Mouse (Mus musculus): ENCODE measurements at regions not wholly inside any gene's neighbourhood (a gene's known extent, or its start where the extent isn't known, plus 50 kb on each side); places are given as distances from the start of the nearest gene placed in this dataset.
"Not testable (repeated sequence)": the region's sequence is repeated elsewhere in the genome, so short reads cannot be mapped to it uniquely, and the experiment has no call there.

DNA sequence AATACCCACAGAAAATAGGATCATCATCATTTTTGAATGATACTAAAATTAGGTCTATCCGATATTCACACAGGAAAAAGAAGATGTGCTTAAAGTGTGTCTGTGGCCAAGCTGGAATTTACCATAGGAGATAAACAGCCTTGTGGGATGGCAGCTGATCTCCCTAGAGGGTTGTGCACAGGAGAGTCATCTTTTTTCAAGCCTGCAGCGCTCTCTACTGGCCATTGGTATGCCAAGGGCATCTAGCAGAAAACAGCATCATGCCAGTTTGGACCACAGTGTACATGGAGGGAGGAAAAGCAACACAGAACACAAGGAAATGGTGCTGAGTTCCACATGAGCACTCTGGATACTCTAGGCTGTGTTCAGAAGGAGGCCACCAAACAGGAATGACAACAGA, 74.1 kb upstream of the Diaph3 start:
- peak; percentile 2 for DNase-seq (ENCODE audit: low spot score)

DNA sequence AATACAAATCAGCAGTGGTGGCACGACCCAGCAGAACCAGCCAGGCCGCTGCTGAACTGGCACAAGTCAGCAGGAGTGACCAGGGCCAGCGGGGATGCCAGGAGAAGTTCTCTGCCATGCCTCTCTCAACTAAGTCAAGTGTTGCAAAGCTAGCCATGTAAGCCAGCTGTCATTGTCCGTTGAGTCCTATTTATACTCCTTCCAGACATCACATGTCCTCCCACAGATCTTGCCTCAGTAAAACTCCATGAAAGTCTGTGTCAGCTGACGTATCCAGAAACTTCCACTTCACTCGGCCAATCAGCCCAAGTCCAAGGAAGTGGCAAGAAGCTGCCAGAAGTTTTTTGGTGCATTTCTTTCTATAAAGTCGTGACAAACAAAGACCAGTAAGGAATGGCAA, 76.0 kb upstream of the Diaph3 start:
- no peak for DNase-seq (ENCODE audit: low spot score)

DNA sequence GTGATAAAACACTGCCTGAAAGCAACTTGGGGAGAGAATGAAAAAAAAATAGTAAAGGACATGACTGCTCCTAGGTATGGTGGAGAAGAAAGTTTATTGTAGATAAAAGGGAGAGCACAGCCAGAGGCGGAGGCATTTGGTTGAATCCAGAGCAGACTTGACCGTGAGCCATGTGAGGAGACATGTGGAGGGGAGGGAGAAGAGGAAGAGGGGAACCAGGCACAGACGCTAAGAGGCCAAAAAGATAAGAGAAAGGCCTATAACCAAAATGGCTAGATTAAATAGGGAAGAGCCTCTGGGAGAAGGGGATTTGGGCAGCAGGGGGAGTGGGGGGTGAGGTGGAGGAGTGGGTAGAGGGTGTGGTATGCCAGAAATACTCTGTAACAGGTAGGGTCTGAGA, 78.9 kb upstream of the Diaph3 start:
- no peak for DNase-seq (ENCODE audit: low spot score)

DNA sequence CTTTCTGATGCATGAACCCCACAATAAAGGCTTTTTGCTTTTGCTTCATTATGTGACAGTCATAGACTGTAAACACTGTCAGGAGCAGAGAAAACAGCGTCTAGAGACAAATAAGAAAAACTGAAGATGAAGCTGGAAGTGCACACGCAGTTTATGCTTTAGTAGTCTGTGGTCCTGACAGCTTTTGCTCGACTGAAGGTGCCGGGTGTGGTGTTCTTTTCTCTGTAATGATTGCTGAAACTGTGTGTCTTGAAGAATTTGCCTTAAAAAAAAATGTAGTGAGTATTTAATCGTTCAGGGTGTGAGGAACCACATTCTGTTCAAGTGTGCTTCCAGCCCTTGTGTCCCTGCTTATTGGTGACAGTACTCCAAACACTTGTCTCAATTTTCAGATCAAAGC, 83.8 kb upstream of the Diaph3 start:
- no peak for DNase-seq (ENCODE audit: low spot score)

DNA sequence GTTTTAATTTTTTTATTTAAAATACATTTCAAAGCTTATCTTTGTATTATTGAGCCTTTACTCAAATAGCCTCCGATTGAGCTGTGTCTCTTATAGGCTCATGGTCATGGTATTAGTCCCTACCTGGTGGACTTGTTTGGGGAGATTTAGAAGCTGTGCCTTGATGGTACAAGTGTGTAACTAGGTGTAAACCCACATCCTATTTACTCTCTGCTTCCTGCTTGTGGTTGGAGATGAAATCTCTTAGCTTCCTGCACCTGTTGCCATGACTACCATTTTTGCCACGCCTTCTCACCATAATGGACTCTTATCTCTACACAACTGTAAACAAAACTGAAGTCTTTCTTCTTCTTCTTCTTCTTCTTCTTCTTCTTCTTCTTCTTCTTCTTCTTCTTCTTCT, 108.2 kb upstream of the Diaph3 start:
- peak; percentile 1 for DNase-seq (ENCODE audit: low spot score)

DNA sequence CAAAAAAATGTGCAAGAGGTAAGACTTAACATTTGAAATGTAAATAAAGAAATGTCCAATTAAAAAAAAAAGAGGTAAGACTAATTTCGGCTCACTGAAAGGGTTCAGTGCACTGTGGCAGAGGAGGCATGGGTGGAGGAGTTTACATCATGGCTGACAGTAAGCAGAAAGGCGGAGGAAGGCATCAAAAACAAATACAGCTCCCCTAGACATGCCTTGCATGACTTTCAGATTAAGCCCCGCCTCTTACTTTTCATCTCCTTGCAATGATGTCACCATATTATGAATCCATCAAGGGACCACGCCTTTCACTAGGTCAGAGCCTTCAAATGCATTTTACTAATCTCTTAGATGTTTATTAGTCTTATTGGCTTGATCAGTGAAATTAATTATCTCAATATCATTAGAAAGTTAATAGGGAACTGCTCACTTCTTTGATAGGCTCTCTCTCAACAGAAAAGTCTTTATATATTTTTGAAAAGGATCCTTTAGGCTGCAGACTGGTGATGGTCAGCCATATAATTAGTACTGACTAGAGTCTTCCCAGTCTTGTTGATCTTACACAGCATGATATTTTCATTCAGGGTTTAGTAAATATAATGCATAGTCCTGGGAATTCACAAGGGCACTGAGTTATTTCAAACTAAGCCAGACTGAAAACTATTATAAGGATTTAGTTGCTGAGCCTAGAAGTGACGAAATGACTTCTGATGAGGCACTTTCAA, 114.6 kb upstream of the Diaph3 start:
- no peak for DNase-seq (ENCODE audit: low spot score)

DNA sequence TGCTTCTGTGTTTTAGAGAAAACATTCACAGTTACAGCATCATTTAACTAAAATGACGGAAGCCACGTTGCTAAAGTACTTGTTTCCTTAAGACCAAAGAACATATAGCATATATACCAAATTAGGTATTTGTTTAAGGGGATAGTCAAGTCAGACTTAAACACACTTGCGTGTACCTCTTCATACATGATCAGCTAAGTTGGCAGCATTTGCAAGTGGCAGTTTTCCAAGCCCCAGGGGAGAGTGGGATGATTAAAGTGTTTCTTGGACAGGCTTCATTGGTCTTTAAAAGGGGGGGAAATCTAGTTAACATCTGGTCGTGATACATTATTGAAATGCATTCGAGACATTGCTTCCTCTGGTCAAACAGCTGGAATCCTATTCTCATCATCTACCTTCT, 120.7 kb upstream of the Diaph3 start:
- DNase-seq (ENCODE audit: low spot score), result no peak

DNA sequence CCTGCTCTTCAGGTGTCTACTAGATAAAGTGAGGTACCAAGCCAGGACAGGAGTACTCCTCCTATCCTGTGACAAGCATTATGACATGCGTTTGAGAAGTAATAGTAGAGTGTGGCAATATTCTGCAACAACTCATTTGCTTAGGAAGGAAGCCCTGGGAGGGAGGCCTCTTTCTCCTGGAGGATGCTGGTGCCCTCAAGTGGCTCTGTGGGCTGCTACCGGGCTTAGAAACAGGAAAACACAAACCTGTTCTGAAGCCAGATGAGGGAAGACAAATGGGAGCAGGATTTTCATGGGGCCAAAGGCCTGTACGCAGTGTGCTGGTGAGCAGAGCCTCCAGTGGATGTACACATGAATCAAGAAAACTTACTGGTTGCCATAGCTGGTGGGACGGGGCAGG, 123.8 kb upstream of the Diaph3 start:
- DNase-seq (ENCODE audit: low spot score), result no peak

DNA sequence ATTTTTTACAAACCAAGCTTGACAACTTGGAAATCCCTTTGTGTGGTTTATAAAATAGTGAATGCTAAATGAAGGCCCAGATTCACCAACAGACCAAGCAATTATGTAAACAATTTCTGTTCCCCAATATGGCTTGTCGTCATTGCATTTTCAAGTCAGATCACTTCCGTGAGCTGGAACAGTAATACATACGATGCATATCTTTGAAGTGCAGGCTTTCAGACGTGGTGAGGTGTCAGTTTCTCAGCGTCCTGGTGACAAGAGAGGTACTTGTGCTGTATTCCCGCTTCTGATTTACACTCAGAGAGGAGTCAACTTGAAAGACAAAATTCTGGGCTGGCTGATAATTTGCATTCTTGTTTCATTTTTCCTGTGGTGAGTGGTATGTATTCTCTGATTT, 125.3 kb upstream of the Diaph3 start:
- no peak for DNase-seq (ENCODE audit: low spot score)

DNA sequence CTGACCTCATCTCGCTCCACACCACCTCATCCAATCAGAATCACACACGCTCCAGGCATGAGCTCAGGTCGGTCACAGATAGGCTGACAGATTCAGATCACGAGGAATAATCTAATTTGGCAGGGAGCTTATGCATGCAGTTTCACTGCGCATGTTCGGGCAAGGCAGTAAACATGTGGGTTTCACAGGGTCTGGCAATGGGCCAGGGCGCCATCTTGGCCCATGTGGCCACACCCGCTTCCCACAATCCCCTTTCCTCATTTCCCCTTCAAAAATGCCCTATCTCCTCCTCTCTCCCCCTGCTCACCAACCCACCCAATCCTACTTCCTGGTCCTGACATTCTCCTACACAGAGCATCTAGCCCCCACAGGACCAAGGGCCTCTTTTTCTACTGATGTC, 127.2 kb upstream of the Tdrd3 start:
- not testable (repeated sequence) for DNase-seq (ENCODE audit: low spot score)

DNA sequence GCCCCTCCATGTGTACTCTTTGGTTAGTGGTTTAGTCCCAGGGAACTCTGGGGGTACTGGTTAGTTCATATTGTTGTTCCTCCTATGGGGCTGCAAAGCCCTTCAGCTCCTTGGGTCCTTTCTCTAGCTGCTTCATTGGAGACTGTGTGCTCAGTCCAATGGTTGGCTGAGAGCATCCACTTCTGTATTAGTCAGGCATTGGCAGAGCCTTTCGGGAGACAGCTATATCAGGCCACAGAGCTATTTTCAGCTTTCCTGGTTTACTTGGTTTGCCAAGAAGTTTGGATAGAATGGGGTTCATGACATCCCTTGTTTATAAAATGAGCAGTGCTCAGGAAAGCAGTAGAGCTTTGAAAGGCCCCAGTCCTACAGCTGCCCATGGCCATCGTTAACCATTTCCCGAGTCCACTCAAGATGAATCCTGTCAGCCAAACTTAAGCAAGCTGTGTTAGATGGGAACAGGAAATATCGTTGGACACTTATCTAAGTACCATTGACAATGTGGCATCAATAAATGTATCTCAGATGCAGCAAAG, 126.7 kb upstream of the Tdrd3 start:
- DNase-seq (ENCODE audit: low spot score), result no peak

DNA sequence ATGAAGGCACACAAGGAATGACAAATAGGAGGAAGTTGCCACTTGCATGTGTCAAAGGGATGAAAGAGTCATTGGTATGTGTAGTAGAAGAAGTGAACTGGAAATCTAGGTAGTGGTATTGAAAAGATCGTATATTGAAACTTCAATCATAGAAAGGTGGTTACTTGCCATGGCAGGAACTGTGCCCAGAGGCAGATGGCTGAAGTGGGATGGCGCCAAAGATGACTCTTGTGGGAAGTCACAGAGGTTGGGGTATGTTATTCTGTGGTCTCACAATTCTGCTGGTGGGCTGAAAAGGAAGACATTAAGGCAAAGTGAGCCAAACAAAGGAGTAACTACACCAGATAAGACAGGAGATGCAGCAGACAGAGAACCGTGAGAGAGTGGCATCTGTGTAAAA, 121.2 kb upstream of the Tdrd3 start:
- DNase-seq (ENCODE audit: low spot score), result no peak

DNA sequence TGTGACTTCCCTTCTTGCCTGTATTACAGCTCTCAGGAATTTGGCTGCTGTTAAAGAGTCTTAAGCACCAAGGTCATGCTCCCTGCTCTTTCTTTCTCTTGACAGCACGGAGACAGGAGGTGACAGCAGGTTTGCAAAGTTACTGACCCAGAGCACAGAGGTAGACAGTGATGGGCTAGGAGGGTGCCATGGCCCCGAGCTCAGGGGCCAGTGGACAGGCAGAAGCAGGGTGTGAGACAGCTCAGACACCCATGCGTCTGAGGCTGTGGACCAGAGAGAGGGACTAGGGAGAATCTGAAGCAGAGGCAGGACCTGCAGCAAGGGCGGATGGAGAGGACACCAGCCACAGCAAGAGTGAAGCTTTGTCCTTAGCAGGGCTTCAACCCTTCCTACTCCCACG, 119.3 kb upstream of the Tdrd3 start:
- DNase-seq (ENCODE audit: low spot score), result no peak

DNA sequence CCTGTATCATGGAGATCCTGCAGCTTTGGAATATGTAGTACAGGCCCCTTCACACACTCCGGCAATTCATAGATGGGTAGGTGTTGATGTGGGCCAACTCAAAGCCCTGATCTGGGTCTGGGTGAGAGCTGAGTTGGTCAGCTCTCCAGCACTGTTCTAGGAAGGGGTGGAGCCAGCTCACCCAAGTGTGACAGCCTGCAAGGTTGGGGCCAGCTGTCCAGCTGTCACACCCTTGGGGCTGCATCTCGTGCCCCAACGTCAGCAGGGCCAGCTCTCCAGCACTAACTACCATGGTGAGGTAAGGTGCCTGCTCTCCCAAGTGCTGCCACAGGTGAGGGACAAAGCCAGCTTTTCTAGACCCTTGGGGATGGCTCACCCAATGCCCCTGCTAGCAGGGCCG, 115.6 kb upstream of the Tdrd3 start:
- no peak for DNase-seq (ENCODE audit: low spot score)

DNA sequence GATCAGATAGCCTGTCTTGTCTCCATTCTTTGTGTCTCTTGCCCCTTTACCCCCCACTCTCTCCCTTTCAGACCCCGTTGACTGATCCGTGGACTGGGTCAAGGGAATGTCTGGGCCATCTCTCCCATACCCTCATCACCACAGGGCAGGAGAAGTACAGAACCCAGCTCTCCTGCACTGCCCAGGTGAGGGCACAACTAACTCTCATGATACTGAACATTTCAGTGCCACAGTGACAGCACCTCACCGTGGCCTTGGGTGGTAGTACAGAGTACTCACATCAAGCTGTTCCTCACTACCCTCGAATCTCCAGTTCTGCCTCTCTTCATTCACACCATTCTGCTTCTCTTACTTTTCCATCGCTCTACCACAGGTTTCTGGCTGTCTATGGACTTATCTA, 114.9 kb upstream of the Tdrd3 start:
- no peak for DNase-seq (ENCODE audit: low spot score)

DNA sequence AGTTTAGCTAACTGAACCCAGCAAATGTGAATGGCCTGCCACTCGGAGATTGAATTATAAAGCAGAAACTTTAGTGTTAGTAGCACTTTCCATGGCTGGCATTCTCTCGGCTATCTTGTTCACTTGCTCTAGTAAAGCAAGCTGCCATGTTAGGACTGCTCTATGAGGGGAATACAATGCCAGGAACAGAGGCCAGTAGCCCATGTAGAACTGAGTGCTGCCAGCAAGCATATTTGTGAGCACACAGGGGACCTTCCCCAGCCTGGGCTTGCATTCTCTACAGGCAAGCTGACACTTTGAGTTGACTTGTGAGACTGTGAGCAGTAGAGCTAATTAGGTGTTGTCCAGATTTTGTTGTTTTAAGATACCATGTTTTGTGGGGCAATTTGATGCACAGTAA, 111.0 kb upstream of the Tdrd3 start:
- no peak for DNase-seq (ENCODE audit: low spot score)

DNA sequence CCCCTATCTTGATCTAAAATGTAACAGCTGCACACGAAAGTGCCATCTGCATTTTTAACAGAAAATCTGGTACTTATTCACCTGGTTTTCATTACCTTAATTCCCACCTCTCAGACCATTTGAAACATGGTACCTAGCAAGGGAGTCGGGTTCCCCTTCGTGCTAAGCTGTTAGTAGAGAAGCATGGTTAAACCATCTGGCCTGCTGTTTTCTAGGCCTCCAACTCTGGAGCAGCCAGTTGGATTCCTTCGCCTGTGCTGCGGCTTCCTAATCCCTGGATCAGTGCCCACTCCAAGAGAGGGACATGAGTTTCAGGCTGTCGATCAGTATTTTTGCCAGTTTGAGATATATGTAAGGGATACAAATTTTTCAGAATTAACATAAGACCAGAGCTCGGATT, 110.4 kb upstream of the Tdrd3 start:
- DNase-seq (ENCODE audit: low spot score), result no peak

DNA sequence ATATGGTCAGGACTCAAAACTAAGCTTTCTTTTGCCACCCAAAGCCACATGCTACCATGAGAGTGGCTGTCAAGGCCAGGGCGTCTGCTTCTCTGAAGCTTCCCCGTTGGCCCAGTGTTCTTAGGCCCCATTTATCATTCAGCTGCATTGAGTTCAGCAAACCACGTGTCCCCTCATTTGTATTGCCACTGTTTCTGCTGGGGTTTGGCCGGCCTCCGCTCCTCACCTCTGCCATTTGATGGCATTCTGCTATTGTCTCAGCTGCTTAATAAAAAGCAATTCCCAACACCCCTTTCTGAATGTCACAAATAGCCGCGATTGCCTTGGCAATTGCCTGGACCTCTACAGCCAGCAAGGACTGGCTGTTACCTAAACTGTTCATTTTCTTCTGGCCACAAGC, 108.4 kb upstream of the Tdrd3 start:
- DNase-seq (ENCODE audit: low spot score), result no peak

DNA sequence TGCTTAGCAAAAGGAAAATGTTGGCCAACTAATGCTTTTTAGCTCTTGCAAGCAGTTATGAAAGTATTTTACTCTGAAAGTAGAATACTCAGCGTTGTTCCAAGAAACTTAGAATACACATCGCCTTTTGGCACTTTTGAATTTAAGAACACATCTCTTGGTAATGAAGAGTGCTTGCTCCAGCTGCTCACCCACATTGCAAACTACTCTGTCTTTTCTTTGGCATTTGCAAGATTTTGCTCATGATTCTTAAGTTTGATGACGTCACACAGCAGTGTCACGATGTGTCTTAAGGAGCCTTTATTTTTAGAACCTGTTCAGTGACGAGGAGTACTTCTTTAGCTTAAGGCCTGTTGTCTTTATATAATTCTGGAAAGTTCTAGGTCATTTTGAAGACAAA, 104.1 kb upstream of the Tdrd3 start:
- DNase-seq (ENCODE audit: low spot score), result no peak

DNA sequence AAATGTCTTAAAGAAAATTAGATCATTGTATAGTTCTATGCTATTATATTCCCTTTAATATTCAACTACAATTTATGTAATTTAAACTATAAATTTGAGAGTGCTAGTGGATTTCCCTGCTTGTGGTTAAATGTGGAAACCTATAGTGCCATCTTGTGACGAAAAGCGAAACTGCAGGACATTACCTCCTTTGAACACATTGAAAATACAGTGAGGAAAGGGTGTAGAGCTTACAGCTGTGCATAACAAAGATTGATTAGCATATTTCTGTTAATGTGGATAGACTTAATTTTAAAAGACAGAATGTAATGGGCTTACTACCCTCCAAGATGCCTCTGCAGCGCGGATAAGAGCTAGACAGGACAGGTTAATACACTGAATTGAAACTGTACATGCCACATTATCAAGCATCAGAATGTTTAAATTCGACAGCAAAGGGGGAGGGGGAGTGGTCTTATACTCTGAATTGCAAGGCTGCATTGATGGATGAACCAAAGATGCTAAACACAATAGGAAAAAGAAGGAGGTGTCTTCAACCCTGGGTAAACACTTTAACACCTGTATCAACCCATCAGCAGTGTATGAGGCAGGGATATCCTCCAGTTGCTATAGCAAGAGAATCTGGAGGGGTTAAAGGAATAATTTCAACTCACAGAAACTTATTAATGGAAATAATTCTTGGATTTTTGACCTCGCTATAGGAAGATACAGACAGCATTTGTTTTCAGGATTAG, 101.3 kb upstream of the Tdrd3 start:
- DNase-seq (ENCODE audit: low spot score), result peak; percentile 25

DNA sequence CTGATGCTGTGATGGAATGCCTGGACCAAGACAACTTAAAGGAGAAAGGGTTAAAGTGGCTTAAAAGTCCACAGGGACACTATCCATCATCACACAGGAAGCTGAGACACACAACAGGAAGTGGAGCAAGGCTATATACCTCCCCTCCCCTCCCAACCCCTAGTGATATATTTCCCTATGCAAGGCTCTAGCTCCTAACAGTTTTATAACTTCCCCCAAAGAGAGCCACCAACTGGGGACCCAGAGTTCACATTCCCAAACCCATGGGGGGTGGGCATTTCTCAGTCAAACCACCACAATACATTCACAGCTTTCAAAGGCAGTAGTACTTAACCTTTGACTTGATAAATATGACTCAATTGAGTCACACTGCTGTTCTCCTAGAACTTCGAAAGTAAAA, 88.6 kb upstream of the Tdrd3 start:
- no peak for DNase-seq (ENCODE audit: low spot score)

DNA sequence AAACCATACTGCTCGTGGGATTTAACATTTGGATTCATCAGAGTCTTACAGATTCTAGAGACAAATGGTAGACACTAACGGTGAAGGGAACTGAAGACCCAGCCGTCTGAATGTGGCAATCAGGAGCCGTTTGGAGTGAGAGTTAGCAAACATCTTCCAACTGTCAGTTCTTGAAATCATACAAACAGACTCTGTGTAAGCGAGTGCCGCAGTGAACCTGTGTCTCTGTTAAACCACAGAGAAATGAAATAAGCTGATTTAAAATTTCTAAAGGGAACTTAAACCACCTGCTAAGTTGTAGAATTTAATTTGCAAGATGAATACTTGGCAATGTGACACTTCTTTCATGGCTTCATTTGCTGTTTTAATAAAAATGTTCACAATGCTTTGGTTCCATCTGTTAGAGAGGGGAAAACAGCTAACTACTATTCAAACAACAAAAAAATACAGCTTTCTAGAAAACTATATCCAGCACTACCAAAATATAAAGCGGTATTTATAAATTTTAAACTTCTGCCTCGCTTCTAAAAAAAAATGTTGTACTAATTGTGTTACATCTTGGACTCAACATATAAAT, 78.4 kb upstream of the Tdrd3 start:
- no peak for DNase-seq (ENCODE audit: low spot score)

DNA sequence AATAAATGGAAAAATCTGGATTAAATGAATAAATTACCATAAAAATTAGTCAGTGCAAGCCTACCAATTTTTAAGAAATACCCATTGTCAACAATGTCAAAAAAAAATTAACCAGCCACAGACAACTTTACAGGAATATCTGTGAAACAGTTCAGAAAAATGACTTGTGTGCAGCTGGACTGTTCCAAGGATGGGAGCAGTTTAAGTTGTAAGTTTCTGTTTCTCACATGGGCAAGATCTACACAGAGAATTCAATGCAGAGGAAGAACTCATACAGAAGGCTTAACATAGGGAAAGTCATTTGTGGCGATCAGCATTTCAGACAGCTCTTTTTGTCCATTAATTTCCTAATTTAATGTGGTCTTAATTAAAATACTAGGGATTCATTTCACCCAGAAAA, 71.9 kb upstream of the Tdrd3 start:
- DNase-seq (ENCODE audit: low spot score), result no peak

Measured in T-cell, adult 2 months (primary cell).